Mouse (Mus musculus): ENCODE measurements around the gene Mmp7.

Mmp7 gene

DNA sequence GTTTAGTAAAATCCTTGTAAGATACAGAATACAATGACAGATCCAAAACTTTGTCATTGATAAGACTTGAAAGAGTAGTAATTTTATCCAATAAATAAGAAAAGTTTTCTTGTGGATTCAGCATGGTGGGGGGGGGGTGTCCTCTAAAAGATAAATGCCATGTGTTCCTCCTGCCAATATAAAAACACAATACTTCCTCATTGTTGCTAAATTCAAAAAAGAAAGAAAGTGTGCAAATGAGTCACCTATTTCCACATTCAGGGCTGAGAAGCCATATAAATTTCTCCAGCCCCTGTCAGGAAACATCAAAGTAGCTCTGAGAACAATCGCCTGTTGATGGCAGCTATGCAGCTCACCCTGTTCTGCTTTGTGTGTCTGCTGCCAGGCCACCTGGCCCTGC is at the start of gene Mmp7:
Mmp7 (plus strand) TSS at position 301 of the 400 bp plus-strand sequence.
- no peak for ATAC-seq (ENCODE audit: low TSS enrichment)

DNA sequence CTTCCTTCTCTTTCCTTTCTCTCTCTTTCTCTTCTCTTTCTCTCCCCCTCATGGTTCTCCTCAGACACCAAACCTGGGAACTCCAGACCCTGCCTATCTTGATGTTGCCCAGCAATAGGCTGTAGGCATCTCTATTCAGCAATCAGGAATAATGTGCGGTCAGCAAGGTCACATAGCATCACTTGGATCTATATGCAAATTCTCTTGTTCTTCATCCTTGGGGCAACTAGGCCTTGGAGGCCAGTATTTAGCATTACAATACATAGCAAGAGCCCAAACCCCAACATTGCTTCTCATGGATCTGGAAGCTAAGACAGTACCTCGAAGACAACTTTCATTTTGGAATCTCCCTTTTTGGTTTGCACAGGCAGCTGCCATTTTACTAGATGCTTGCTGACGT is 44.0 kb upstream of the Mmp7 start:
- no peak for ATAC-seq (ENCODE audit: low TSS enrichment)

DNA sequence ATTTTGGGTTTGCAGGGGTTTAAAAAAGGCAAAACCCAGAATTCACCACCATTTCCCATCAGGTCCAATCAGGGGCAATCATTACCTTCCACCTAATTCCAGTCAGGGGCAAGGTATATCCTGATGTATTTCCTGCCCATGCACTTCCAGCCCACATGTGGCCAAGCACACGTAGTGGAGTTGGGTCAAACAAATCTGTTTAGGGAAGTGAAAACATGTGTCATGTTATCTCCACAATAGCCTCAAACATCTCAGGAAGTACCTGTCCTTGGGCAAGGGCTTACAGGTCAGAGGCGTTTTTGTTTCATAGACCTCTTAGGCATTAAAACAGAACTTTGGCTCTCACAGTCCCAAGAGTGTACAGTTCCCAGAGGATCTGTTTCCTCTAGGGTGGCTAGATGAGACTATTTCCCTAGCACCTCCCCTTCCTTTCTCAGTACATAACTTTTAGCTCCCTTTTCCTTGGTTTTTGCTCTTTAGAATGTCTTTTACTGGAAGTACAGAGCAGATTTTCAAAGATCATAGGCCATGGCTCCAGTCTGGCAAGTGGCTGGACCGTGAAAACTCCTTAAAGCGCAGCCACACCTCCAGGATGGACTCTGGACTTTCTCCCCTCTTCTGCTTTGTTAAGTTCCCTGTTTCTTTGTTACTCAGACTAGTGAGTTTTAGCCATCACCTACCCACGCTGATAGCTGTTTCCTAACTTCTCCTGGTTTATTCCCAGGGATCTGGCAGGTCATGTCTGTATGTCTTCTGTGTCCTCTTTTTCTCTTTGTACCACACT is 41.3 kb upstream of the Mmp7 start:
- no peak for ATAC-seq (ENCODE audit: low TSS enrichment)

DNA sequence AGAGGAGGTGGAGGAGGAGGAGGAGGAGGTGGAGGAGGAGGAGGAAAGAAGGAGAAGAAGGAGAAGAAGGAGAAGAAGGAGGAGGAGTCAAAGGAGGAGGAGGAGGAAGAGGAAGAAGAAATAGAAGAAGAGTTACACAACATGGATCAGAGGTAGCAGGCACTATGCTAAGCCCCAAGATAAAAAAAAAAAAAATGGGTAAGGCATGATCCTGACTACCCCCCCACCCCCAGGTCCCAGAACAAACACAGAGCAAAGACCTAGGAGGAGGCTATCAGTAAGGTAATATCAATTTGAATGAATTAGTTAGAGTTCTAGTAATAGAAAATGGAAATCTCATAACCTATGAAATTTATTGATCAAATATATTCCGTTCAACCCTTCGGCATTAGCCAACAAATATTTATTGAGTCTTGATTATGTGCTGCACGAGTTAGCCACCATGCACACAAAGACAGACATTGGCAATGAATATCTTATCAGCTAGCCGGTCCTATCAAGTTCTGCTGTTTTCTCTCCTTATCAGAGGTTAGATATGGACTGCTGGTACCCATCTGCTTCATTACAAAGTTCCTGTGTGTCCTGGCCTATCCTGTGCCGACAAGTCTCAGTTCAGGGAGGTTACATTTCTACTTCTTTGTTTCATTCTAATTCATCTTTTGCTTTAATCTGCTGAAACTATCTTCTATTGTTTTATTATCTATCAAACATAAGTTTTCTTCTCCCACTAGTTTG is 39.4 kb upstream of the Mmp7 start:
- no peak for ATAC-seq (ENCODE audit: low TSS enrichment)

DNA sequence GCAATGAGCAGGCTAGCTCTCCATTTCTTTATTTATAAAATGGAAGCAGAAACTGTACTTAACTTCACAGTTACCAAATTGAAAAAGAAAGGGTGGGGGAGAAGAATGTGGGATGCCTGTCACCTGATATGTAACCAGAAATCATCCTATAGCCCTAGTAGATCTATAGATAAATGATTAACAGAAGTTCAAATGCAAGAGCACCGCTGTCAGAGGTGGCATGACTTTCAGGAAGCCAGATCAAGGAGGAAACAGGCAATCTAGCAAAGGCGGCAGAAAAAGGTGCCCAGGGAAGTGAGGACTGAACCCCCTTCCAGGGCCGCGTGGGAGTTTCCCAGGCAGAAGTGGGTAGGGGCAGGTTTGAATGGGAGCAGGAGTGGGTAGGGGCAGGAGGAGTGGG is 33.9 kb upstream of the Mmp7 start:
- no peak for ATAC-seq (ENCODE audit: low TSS enrichment)

DNA sequence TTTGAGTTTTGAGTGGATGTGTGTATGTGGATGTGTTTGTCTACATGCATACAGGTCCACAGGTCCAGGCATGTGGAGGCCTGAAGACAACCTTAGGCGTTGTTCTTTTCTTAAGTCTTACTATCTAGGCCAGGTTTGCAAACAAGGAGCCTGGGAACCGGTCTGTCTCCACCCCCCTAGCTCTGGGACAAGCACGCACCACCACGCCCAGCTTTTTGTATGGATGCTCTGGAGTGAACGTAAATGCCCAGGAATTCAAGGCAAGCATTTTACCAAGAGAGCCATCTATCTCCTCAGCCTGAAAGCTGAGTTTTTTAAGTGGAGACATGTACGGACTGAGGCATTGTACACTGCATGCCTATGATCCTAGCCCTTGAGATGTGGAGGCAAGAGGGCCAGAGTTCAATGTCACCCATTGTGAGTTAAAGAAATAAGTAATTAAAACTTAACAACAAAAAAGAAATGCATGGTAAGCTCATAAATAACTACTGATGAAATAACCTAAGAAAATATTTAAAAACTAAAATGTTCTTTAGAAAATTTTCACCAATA is 32.3 kb upstream of the Mmp7 start:
- no peak for ATAC-seq (ENCODE audit: low TSS enrichment)

DNA sequence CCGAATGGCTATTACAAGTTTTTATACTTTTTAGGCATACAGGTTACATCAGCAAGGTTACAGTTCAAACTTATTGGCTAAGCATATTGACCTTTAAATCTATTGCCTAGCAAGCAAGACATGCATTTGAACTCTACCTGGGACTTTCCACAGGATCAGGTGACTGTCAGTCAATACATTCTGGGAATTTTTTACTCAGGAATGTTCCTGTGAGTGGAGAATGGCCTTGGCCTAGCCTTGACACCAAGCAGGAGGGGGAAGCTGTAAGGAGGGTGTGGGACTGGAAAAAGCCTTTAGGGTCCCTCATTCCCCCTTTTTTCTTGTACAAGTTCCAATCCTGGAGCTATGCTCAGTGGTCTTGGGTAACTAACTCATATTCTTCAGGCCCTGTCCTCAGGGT is 30.5 kb upstream of the Mmp7 start:
- no peak for ATAC-seq (ENCODE audit: low TSS enrichment)

DNA sequence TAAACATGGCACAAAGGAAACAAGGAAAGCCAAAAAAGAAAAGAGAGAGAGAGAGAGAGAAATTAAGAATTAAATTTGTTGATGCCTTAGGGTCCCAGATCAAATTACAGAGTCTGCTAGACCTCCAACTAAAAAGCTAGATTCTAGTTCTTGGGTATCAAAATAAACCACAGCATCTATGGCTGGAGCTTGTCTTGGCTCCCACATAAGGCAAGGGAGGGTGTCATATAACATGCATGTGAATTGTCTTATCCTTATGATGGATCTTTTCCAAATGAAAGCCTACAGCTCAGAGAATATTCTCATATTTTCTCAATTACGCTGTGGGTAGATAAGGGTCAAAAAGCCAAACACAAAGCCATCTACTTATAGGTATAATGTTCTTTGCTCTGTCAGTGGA is 22.2 kb upstream of the Mmp7 start:
- no peak for ATAC-seq (ENCODE audit: low TSS enrichment)

DNA sequence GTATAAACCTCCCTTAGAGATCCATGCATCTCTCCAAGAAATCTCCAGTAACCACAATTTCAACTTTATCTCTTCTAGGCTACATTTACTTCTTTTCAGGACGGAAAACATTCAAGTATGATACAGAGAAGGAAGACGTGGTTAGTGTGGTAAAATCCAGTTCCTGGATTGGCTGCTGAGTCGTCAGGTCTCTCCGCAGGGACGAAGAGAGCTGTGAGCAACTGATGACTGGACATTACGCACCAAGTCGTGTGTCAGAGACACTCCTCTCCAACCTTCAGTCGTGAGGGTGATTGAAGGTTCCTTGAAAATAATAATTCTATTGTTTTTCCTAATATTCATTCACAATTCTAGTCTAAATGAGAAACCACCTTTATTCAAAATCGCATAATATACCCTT is 18.9 kb upstream of the Mmp7 start:
- ATAC-seq (ENCODE audit: low TSS enrichment), result no peak

DNA sequence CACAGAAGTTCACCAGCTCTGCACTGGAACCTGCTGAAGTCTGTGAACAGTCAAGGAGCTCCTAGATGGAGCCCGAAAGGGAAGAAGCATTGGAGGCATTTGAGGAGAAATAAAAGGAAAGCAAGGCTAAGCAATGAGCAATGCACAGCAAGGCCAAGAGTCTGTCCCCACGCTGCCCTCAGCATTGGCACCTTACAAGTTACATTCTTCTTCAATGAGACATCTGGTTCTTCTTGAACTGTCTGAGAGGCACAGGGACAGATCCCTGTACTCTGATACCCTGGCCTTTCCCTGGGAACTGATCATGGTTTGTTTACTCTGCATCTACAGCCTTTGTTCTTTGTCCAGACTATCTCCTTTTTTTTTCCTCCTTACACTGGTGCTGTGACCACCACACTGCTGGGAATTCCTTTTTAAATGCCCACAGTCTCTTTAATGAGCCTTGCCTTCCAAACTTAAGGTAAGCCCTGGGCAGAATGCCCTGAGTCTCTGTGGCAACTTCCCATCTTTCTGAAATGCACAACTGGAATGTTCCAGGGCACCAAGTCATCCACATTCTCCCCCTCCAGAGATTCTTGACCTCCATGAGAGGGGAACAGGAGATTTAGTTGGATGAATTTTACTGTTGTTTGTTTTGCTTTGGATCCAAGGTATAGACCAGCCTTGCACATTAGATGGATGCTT is 13.6 kb upstream of the Mmp7 start:
- no peak for ATAC-seq (ENCODE audit: low TSS enrichment)

DNA sequence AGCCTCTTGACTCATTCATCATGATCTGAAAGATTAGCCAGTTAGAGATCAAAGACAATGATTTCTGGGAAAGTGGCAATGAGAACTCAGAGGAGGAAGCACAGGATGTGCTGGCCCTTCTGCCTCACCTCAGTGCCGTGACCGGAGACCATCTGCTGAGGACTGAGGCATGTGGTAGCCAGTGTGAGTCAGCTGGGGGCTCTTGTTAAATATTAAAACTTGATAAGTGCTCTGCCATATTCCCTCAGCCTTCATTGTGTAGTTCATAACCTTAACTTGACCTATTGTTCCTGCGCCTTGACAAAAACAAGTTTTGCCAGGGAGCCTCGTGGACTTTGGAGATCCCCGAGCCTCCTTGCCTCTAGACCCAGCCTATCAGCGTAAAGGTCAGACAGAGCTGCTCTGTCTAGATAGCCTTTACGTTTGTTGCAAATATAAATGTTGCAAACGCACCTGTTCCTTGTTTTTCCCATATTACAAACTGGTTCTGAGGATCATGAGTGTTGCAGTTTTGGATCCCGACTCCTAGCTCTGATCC is 9.7 kb upstream of the Mmp7 start:
- ATAC-seq (ENCODE audit: low TSS enrichment), result no peak

DNA sequence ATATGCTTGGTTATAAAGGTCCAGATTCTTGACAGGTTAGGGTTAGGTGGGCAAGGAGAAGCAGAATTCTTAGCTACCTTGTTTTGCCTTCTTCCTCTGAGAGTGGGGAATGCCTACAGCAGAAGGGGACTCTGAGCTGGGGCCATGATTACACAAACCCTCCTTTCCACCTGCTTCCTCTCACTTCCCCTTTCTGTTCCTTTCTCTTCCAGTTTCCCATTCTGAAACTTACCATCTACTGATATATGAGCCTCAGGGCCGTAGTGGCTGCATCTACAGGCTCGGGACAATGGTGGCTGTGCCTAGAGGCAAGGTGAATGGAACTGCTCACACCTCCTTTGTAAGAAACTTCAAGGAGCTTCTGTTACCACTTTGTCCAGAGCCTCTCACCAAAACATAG is 5.9 kb upstream of the Mmp7 start:
- ATAC-seq (ENCODE audit: low TSS enrichment), result no peak

DNA sequence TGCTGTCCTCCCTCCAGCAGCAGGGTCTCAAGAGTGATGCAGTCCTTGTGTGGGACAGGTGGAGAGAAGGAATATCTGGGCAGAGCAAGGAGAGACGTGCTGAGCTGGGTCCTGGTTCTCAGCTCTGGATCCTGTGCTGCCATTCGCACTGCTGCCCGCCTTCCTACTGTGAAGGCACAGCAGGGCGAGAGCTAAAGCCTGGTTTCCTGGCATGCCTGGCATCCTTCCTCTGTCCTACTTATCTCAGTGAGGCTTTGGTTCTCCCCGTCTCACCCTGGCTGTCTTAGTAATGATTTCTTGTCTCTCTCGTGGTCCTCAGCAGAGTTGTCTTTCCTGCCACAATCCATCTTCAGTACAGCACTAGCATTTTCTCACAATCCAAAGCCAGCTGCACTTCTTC is 2.1 kb upstream of the Mmp7 start:
- peak; percentile 94 for ATAC-seq (ENCODE audit: low TSS enrichment)

DNA sequence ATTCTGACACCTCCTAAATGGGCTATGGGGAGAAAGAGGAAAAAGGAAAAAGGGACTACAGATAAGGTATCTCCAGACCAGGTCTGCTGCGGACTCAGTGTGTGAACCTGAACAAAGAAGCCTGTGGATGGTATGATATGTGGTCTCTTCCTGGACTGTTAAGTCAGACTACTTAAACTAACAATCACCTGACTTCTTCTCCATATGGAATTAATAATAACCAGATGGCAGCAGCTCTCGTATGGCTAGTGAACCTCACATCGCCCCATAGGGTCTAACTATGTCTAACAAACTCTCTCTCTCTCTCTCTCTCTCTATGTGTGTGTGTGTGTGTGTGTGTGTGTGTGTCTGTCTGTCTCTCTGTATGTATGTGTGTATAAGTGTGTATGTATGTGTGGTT is 2.1 kb downstream of the Mmp7 start:
- ATAC-seq (ENCODE audit: low TSS enrichment), result no peak

DNA sequence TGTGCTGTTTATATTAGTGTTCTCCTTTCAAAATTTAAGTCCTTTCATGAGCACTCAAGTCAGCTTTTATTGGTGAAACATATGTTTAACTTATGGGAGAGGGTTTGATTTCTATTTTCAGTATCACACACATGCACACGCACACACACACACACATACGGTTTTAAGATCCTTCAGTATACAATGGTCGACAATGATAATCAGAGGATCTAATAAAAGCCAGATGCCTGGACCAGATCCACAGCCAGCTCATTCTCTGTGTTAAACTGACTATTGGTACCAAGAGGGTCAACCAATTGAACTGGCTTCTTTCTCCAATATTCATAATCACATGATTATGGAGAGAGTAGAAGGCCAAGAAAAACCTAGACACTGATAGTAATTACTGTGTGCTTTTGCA is 3.8 kb downstream of the Mmp7 start:
- ATAC-seq (ENCODE audit: low TSS enrichment), result no peak

DNA sequence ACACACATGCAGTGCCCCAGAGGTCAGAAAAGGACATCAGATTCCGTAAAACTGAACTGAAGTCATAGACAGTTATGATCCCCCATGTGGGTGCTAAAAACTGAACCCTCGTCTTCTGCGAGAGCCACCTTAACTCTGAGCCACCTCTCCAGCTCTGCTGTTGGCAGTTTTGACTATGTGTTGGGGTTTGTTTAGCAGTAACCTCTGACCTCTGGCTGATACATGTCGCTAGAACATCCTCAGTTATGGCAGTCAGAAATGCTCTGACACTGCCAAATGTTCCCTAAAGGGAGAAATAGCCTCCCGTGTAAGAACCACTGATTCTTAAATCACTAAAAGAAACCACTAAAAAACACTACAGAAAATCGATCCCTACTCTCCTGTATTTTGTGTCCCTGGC is 16.8 kb downstream of the Mmp7 start:
- no peak for ATAC-seq (ENCODE audit: low TSS enrichment)

DNA sequence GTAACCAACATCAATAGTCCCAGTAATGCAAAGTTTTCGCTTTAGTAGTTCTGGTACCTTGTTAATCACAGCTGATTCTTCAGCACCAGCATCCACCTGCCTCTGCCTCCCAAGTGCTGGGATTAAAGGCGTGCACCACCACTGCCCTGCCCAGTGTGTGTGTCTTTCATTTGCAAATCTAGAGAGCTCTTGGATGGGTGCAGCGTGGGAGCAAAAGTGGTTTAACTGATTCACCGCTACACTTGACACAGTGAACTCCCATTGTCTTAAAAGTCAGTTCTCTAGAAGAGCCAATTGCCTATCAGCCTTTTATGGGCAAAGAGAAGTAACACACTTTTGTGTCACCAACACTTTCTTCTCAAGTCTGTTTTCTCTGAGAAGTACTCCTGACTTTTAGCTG is 19.3 kb downstream of the Mmp7 start:
- no peak for ATAC-seq (ENCODE audit: low TSS enrichment)

DNA sequence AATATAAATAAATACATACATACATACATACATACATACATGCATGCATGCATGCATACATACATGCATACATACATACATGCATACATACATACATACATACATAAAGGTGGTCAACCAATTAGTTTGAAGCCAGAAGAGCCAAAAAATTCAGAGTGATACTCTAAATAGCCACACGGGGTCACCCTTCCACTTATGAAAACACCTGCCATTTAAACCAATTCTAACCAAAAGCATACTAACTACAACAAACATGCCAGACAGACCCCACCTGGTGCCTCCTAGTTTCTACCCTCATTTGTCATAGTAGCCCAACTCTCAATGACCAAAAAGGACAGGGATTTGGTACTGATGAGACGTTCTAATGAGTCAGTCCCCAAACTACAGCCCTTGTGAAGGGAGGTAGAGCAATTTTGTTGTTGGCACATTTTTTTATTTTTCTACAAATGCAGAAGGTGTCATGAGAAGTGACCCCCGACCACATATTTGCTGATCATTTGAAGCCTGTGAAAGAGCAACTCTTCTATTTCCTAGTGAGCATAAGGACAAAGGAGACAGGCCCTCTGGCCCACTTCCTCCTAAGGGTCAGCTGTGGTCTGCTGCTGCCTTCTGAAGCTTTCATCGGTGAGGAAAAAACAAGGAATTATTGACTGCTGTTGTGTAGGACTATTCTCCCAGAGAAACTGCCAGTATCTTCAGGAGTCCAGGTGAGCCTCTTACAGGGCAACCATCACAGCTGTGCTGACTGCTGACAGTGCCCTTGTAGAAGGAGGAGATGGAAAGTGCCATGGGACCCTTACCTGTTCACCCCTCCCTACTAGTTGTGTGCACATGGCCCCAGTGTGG is 22.4 kb downstream of the Mmp7 start:
- peak; percentile 62; the same call in 1 of the 2 replicates for ATAC-seq (ENCODE audit: low TSS enrichment)

DNA sequence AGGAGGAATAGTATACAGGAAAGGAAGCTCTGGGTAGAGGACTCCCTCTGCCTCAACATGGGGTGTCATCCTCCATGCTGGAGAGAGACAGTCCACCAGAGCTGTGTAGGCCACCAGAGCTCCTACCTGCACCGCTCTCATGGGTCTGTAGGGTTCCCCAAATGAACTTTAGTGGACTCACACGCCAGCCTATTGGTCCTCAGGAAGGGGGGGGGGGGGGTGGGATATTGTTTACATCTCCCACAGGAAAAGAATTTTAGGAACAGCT is 23.0 kb downstream of the Mmp7 start:
- ATAC-seq (ENCODE audit: low TSS enrichment), result no peak

DNA sequence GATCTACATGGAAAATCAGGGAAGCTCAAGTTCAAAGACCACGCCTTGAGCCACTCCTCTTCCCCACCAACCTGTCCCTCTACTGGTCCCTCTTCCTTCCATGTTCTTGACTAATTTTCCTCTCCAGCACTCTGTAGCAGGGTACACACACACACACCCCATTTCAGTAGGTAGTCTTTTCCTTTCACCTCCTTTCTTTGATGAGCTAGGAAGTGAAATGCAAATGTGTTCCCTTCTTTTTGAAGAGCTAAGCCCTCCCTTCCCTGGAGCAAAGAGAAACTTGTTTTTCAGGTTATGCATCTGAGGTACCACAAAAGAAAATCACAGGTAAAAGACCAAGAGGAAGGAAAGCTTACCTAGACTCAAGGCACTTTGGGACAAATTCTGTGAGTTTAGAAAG is 29.7 kb downstream of the Mmp7 start:
- no peak for ATAC-seq (ENCODE audit: low TSS enrichment)

DNA sequence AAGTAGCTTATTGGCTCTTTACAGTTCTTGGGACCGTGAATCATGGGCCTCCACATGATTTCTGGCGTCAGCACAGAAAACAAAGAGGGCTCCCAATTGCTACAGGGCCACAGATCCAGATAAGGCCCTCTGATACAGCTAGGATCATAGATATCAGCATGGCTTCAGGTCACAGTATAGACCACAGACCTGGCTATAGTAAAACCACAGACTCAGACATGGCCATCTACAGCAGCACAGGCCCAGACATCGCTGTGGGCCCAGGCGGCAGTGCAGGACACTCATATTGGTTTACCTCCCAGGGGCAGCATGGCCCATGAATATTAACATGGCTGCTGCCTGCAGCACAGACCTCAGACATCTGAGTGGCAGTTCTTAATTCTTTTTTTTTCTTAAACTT is 37.1 kb downstream of the Mmp7 start:
- ATAC-seq (ENCODE audit: low TSS enrichment), result no peak

DNA sequence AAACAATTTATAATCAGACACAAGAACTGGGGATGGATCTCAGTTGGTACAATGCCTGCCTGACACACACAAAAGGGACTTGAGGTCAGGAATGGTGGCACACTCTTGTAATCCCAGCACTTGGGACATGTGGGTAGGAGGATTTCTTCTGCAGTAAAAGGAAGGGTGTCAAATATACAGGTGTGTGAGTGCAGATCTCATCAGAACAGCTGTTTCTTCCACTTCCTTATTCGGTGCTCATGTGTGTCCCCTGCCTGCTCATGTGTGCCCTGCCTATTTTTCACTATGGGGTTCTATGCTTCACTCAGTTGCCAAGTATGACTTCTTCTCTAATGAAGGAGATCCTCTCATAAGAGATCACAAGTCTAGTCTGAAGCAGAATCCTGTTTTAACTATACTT is 50.8 kb downstream of the Mmp7 start:
- no peak for ATAC-seq (ENCODE audit: low TSS enrichment)
